Mouse (Mus musculus): ENCODE results near the gene Cyp3a59.

- TF ChIP-seq CTCF (IDR thresholded peaks at IDR 0.05; ENCODE audit: insufficient read depth, low read length) (no peak), POLR2A (IDR thresholded peaks at IDR 0.05; ENCODE audit: borderline replicate concordance, extremely low read depth, low read depth, low read length) (no peak)
Measured at GRCm38 (mm10) chr5:146150454-146150853, 71.4 kb downstream of the Cyp3a59 start.
